Mouse (Mus musculus) CD4-positive, CD25-positive, alpha-beta regulatory T cell, adult 2 months (primary cell): ENCODE measurements at regions not wholly inside any gene's neighbourhood (a gene's known extent, or its start where the extent isn't known, plus 50 kb on each side); places are given as distances from the start of the nearest gene placed in this dataset.

ENCODE experiments used
- DNase-seq: peaks from one replicate; pipeline ENCODE4 v3.0.0-alpha.2; 2012; ENCODE audit warnings: low read depth, low spot score

GRCm38 (mm10) chr1:92776353-92776752, 55.1 kb upstream of the Gpc1 start:
- DNase-seq = no peak

- no peak for DNase-seq
Measured at GRCm38 (mm10) chr1:92775908-92776307, 55.5 kb upstream of the Gpc1 start.

- DNase-seq = peak; percentile 45
Measured at GRCm38 (mm10) chr1:92774743-92775692, 56.4 kb upstream of the Gpc1 start.

- peak; percentile 55 for DNase-seq
Measured at GRCm38 (mm10) chr1:92774006-92774405, 57.4 kb upstream of the Gpc1 start.

- DNase-seq = no peak
Measured at GRCm38 (mm10) chr1:92772784-92773113, 58.7 kb upstream of the Gpc1 start.

GRCm38 (mm10) chr1:92772101-92772783, 59.2 kb upstream of the Gpc1 start:
- no peak for DNase-seq

- DNase-seq = no peak
Measured at GRCm38 (mm10) chr1:92769696-92770095, 61.7 kb upstream of the Gpc1 start.

- DNase-seq = no peak
Measured at GRCm38 (mm10) chr1:92769156-92769555, 62.3 kb upstream of the Gpc1 start.

- no peak for DNase-seq
Measured at GRCm38 (mm10) chr1:92766496-92766895, 64.9 kb upstream of the Gpc1 start.

- DNase-seq = no peak
Measured at GRCm38 (mm10) chr1:92754793-92755488, 76.5 kb upstream of the Gpc1 start.

- no peak for DNase-seq
Measured at GRCm38 (mm10) chr1:92751700-92752136, 79.7 kb upstream of the Gpc1 start.

GRCm38 (mm10) chr1:92749475-92749874, 82.0 kb upstream of the Gpc1 start:
- no peak for DNase-seq

GRCm38 (mm10) chr1:92745284-92745683, 86.2 kb upstream of the Gpc1 start:
- DNase-seq = no peak

GRCm38 (mm10) chr1:92744528-92745241, 86.8 kb upstream of the Gpc1 start:
- DNase-seq = no peak

GRCm38 (mm10) chr1:92742881-92743621, 88.4 kb upstream of the Gpc1 start:
- no peak for DNase-seq

- DNase-seq = no peak
Measured at GRCm38 (mm10) chr1:92742300-92742699, 89.1 kb upstream of the Gpc1 start.

- DNase-seq = no peak
Measured at GRCm38 (mm10) chr1:92741047-92741446, 90.4 kb upstream of the Gpc1 start.

- DNase-seq = no peak
Measured at GRCm38 (mm10) chr1:92737600-92738197, 89.1 kb upstream of the Otos start.

GRCm38 (mm10) chr1:92736411-92736810, 87.8 kb upstream of the Otos start:
- no peak for DNase-seq

GRCm38 (mm10) chr1:92733732-92734131, 85.1 kb upstream of the Otos start:
- no peak for DNase-seq
